Mouse (Mus musculus) spleen, adult 2 months (tissue): Measurements from ENCODE around the gene Zfp428. TPM values are rescaled to one million over a fixed set of nuclear protein-coding genes. Genes with fewer than 3 reads are reported as not detected.

Experiments used
- DNase-seq, 2 experiments: peaks; one replicate each; pipeline versions ENCODE4 v3.0.0 to v3.0.0-alpha.2; 2012 to 2021; ENCODE audit warnings: low spot score in 2 of 2, low read depth in 1 of 2
- H3K27ac ChIP-seq: fragments of 200-500 bp; 2 replicates; pipeline ENCODE4 v1.5.1; 2012; ENCODE audit warnings: low read length, inconsistent platforms; ENCODE audit not compliant: insufficient read depth
- H3K27me3 ChIP-seq: fragments of 200-500 bp; 2 replicates; pipeline ENCODE4 v1.6.1; 2012; ENCODE audit warnings: mild to moderate bottlenecking, moderate library complexity, low read length, inconsistent platforms; ENCODE audit not compliant: control insufficient read depth, insufficient read depth
- H3K36me3 ChIP-seq: fragments of 200-500 bp; 2 replicates; pipeline ENCODE4 v1.6.1; 2012; ENCODE audit warnings: mild to moderate bottlenecking, low read length, inconsistent platforms; ENCODE audit not compliant: control insufficient read depth, insufficient read depth
- H3K4me1 ChIP-seq: fragments of 200-500 bp; 2 replicates; pipeline ENCODE4 v1.6.1; 2011; ENCODE audit warnings: inconsistent platforms; ENCODE audit not compliant: control insufficient read depth, insufficient read depth, insufficient read length
- H3K4me3 ChIP-seq: fragments of 200-500 bp; 2 replicates; pipeline ENCODE4 v1.5.1; 2011; ENCODE audit warnings: mild to moderate bottlenecking, inconsistent platforms; ENCODE audit not compliant: insufficient read depth, insufficient read length; ENCODE audit errors: extremely low read depth
- CTCF ChIP-seq: fragments of 200-500 bp; IDR thresholded peaks from 2 replicates; pipeline ENCODE4 v1.5.1; 2011; ENCODE audit warnings: mild to moderate bottlenecking, inconsistent platforms; ENCODE audit not compliant: insufficient read depth, insufficient read length, insufficient replicate concordance; ENCODE audit errors: extremely low read depth
- POLR2A ChIP-seq: fragments of 200-500 bp; IDR thresholded peaks from 2 replicates; pipeline ENCODE4 v1.6.1; 2011; ENCODE audit warnings: low read depth, low read length, inconsistent platforms
- WGBS: fragments of 180-500 bp; shearing (Covaris S2); methylation state at CpG from one replicate; pipeline ENCODE4 v1.1.7; 2018; 5-methylcytosine and 5-hydroxymethylcytosine counted together
- polyA plus RNA-seq: library from polyadenylated mRNA; depleted of rRNA; stranded (reverse); fragments of >200 nt; gene quantifications from 2 replicates; pipeline ENCODE4 v1.2.3, GENCODE M21; 2012; rRNA removed

Zfp428 gene
- 4.0 and 5.9 TPM in 2 replicates for polyA plus RNA-seq

DNA sequence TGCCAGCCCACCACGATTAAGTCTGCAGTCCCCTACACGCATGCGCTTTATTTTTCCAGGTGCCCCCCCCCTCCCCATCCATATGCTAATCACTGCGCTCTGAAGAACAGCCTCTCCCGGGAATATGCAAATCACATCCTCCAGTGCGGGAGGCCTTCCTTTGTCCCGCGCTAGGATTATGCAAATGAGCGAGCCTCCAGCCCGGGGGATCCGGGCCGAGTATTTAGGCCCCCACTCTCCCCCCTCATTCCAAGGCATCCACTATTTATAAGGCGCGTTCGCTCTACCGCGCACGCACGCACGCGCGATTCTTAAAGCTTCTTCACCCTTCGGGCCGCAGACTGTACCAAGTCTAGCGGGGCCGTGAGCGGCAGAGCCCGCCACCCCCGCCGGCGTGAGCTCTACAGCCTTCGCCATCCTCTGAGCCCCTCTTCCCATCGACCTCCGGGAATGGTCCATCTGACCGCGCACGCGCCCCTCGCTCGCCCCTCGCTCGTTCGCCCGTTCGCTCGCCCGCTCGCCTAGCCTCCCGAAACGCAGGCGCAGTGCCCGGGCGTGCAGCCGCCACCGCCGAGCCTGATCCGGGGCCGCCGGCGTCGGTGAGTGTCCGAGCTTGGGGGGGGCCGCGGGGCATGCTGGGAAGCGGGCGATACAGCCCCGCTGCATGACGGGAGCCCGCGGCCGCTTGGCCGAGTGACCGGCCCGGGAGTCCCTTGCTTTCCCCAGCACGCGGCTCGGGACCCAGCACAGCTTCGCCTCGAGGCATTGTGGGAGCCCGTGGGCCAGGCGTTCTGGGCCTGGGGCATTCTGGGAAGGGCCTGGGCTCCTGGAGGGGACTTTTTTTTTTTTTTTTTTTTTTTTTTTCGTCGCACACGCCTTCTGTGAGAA is at the start of gene Zfp428:
Gene Zfp428 (plus strand): TSS at position 169 of the 888 bp plus-strand sequence.
- Histone ChIP-seq H3K27ac (peak within 1 kb of the TSS; percentile 55), H3K27me3 (no peaks in the 10 kb centered on the region; the same call in 1 of the 2 replicates), H3K4me1 (no peaks in the 10 kb centered on the region; the same call in 1 of the 2 replicates), H3K36me3 (no peaks in the 10 kb centered on the region), H3K4me3 (peak within 1 kb of the TSS; percentile 98)
- TF ChIP-seq POLR2A (no peak; the same call in 1 of the 2 replicates), CTCF (no peak)
- DNase-seq, result peak in 1 of 2 experiments; percentile 74
- WGBS, result 1% methylated on average over 84 of the region's 84 CpGs

DNA sequence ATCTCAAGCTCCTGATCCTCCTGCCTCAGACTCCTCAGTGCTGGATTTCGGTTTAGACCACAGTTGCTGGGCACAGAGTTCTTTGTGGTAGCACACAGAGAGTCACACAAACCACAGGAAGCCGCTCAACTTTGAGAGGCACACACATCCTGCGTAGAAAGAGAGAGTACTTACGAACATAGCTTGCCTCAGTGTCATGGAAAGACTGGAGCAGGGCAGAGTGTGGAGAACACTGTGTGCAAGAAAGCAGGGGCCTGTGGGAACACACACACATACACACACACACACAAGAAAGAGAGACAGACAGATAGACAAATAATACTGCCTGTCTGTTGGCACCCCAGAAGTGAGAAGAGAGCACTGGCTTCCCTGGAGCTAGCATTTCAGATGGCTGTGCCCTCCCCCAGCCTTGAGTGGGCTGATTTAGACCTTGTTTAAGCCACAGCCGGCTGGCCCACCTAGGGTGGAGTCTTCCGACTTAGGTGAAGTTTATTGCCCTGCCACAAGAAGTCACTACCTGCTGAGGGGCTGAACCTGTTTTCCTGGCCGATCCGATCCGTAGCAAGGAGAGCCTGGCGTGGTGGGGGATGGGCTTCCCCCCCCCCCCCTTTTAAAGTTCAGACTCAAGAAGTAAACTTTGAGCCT is 49.0 kb upstream of the Zfp428 start:
- peak; percentile 78 to 93 for DNase-seq

DNA sequence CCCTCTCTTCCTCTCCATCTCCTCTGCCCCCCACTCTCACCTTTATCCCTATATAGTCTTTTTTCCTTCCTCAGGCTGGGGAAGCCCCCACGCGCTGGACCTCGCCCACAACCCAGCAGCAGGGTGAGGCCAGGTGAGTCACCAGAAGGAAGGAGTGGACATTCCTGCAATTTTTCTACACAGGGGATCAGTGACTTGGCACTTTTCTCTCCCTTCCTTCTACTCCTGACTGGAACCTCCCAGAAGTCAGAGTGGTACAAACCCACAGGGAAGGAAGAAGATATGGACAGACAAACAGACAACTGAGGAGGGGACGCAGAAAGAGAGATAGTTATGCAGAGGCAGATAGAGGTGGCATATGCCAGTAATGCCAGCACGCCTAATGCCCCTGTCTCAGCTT is 47.4 kb upstream of the Zfp428 start:
- Histone ChIP-seq H3K36me3 (no peaks in the 10 kb centered on the region), H3K4me3 (no peak overlapping the region), H3K4me1 (peaks cover 44% of the 10 kb centered on the region), H3K27me3 (no peaks in the 10 kb centered on the region), H3K27ac (peak overlapping the region; percentile 94)
- 94% methylated on average over 5 of the region's 5 CpGs for WGBS
- DNase-seq, result no peak
- no peak for TF ChIP-seq POLR2A
- TF ChIP-seq CTCF, result no peak

More for the DNA sequence above, 49.0 kb upstream of the Zfp428 start:
- TF ChIP-seq CTCF, result no peak
- TF ChIP-seq POLR2A, result no peak; the same call in 1 of the 2 replicates
- Histone ChIP-seq H3K4me1 (peaks cover 47% of the 10 kb centered on the region), H3K4me3 (peak overlapping the region; percentile 15; the same call in 1 of the 2 replicates), H3K27ac (peak overlapping the region; percentile 94), H3K27me3 (no peaks in the 10 kb centered on the region), H3K36me3 (no peaks in the 10 kb centered on the region)
- WGBS, result 8% methylated on average over 10 of the region's 10 CpGs

DNA sequence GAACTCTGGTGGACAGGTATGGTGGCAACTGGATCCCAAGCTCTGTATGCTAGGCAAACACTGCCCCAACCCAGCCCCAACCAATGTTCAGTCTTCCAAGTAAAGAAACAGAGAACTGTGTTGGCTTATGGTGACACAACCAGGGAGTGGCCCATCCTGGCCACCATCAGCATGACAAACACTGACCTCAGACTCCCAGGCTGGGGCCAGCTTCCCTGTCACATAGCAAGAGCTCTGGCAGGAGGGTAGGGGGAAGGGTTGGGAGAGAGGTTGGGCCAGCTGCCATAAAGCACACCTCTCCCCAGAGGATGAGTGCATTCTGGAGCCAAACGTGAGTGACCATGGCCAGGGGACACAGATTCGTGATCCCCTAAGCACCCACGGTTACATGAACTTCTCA is 47.0 kb upstream of the Zfp428 start:
- DNase-seq, result no peak
- peak overlapping the region; percentile 94 for H3K27ac ChIP-seq
- 87% methylated on average over 3 of the region's 3 CpGs for WGBS
- H3K36me3 ChIP-seq, result no peaks in the 10 kb centered on the region
- no peaks in the 10 kb centered on the region for H3K27me3 ChIP-seq
- peaks cover 44% of the 10 kb centered on the region for H3K4me1 ChIP-seq
- TF ChIP-seq CTCF (no peak), POLR2A (no peak)
- H3K4me3 ChIP-seq, result no peak overlapping the region

DNA sequence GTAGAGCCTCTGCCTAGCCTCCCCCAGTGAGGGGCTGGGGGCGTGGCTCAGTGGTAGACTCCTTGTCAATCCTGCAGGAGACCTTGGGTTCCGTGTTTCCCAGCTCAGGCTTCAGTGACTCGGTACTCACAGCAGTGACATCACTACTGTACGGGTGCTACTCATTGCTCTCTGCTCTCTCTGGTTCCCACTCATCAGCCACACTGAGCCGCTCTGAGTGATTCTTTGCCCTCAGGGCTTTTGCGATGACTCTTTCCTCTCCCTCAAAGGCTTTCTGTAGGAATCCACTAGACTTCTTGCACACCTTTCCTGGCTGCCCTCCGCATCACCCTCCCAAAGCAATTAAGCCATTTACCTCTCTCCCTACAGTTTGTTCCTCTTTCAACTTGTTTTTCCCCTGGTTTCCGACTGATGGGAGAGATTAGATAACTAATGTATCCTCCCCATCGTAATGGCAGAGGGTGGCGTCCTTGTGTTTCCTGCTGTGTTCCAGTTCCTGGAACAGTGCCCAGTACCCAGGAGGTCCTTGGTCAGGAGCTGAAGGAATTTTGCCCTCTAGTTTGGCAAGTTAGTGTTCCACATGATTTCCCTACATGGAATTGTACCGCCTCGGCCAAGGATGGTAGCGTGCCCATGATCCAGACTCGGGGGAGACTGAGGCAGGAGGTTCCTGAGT is 45.3 kb upstream of the Zfp428 start:
- DNase-seq, result no peak
- Histone ChIP-seq H3K27me3 (no peaks in the 10 kb centered on the region), H3K27ac (no peak overlapping the region), H3K4me3 (no peak overlapping the region), H3K4me1 (peaks cover 43% of the 10 kb centered on the region), H3K36me3 (peaks cover 3% of the 10 kb centered on the region)
- TF ChIP-seq POLR2A, result no peak
- no peak for TF ChIP-seq CTCF
- WGBS, result 36% methylated on average over 14 of the region's 14 CpGs
